Mouse (Mus musculus): ENCODE data around the gene Hcn4.

The Hcn4 gene

DNA sequence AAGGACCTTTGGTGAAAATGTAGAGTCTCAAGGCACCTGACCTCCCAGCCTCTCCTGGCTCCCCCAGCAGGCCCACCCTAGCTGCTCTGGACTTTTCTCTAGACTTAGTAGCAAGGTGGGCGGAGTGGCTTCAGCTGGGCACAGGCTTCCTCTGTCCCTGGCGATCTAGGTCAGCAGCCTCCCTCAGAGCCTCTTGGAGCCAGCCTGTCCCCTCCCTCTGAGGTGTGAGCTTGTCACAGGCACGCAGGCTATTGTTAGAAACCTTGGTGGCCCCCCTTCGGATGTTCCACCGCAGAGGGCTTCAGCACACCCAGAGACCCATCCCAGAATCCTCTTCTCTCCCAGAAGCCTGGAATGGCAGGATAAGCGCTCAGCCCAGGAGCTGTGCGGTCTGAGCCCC is 24.5 kb downstream of the Hcn4 start:
- DNase-seq (ENCODE audit: low spot score in 2 of 2) = no peak

- DNase-seq (ENCODE audit: low spot score in 2 of 2) = no peak
These were observed 26.5 kb downstream of the Hcn4 start for GRCm38 (mm10) chr9:58849576-58850315.

DNA sequence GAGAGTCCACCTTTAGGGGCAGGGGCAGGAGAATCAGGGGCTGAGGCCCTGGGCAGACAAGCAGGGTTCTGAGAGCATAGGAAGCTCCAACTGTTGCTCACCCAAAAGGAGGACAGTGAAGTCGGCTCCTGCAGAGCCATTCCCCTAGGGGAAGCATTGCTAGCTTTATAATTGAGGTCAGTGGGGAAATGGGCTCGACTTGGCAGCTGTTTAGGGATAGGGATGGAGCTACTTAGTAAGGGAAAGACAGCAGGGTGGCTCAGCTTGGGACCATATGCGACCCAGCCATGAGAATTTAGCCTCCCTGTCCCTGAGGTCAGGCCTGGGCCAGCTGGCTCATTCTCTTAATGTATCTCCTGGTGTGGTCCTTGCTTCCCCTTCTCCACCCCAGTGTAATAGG is 31.7 kb downstream of the Hcn4 start:
- DNase-seq (ENCODE audit: low spot score in 2 of 2) = no peak

GRCm38 (mm10) chr9:58859080-58859635 is 35.9 kb downstream of the Hcn4 start:
- DNase-seq (ENCODE audit: low spot score in 2 of 2) = no peak

DNA sequence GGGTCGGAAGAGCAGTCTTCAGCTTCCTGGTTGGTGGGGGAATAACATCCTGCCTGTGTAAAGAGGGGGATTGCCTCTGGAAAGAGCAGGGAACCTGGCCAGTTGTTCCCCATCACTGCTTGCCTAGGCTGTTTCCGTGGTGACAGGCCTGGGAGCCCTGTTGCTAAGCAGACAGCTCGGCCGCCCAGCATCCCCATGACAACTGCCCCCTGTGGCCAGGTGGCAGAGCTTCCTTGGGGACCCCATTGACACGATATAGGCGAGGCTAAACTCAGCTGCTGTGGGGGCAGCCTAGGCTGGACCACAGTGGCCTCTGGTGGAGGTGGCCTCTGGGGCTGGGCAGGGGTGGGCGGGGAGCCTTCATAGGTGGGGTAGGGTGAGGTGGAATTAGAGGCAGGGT is 40.6 kb downstream of the Hcn4 start:
- no peak for DNase-seq (ENCODE audit: low spot score in 2 of 2)

- DNase-seq (ENCODE audit: low spot score in 2 of 2) = no peak
These were observed 47.9 kb downstream of the Hcn4 start for GRCm38 (mm10) chr9:58871141-58871540.

GRCm38 (mm10) chr9:58873541-58874324 is 50.5 kb downstream of the Hcn4 start:
- no peak for DNase-seq (ENCODE audit: low spot score in 2 of 2)

DNA sequence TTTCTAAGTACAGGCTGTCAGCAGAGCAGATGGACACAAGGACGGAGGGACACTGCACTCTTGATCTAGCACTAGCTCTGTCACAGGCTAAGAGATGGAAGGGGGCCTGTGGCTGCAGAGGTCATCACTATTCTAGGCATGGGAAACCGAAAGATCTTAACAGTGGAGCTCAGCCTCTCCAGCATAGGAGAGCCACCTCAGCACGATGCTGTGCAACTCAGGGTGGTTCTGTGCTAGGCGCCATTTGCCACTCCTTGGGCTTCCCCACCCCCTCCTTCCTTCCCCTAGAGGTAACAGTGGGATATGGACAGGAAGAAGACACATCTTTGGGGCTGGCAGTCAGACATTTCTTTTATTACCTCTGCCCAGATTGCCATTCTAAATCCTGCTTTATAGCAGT is 51.1 kb downstream of the Hcn4 start:
- no peak for DNase-seq (ENCODE audit: low spot score in 2 of 2)

DNA sequence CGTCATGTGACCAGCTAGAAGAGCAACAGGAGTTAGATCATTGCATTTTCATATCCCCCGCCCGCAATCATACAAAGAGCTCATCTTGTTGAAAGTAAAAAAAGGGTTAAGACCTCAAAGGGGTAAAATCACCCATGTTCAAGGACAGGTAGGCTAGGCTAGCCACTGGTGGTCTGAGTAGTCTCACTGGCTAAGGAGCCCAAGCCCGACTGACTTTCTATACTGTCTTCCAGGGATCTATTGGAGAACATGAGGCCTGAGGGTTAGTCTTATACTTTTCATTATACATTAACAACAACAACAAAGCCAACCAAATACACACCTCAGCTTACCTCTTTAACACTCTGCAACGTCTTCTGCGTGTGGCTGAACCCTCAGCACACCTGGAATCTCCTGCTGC is 52.2 kb downstream of the Hcn4 start:
- DNase-seq (ENCODE audit: low spot score in 2 of 2) = no peak

GRCm38 (mm10) chr9:58876946-58877625 is 53.9 kb downstream of the Hcn4 start:
- no peak for DNase-seq (ENCODE audit: low spot score in 2 of 2)

DNA sequence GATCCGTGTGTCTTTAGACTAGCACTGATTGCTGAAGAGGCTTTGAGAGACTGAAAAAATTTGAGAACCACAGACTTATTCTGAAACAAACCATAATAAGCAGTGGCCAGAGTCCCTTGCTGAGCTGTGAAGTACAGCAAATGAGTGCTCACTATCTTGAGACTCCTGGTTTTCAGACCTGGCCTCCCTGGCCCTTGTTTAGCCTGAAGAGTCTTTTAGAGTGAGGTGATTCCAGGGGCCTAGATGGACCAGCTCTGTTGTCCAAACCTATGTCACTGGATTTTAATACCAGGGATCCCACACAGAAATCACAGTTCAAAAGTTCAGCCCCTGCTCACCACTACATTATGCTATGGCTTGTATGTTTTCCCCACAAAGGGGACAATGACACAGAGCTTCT is 56.6 kb downstream of the Hcn4 start:
- no peak for DNase-seq (ENCODE audit: low spot score in 2 of 2)

DNA sequence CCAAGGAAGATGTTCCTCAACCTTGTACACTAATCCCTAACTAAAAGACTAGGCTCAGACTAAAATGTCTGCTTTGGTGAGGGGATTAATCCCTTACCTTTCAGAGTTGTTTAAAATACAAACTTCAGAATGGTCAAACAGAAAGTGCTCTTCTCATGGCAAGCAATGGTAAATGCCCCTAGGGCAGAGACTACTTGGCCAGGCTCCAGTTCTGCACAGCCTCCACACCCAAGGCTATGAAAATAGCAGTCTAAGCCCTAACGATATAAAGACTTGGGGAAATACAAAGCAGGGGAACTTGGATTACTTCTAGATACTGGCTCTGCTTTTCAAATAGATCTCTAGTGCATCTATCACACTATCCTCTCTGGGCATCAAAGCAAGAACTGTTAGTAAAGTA is 59.5 kb downstream of the Hcn4 start:
- DNase-seq (ENCODE audit: low spot score in 2 of 2) = no peak

GRCm38 (mm10) chr9:58889782-58890448 is 66.7 kb downstream of the Hcn4 start:
- DNase-seq (ENCODE audit: low spot score in 2 of 2) = no peak

- no peak for DNase-seq (ENCODE audit: low spot score in 2 of 2)
These were observed 67.7 kb downstream of the Hcn4 start for GRCm38 (mm10) chr9:58890893-58891292.

GRCm38 (mm10) chr9:58891840-58892640 is 68.8 kb downstream of the Hcn4 start:
- DNase-seq (ENCODE audit: low spot score in 2 of 2) = no peak

DNA sequence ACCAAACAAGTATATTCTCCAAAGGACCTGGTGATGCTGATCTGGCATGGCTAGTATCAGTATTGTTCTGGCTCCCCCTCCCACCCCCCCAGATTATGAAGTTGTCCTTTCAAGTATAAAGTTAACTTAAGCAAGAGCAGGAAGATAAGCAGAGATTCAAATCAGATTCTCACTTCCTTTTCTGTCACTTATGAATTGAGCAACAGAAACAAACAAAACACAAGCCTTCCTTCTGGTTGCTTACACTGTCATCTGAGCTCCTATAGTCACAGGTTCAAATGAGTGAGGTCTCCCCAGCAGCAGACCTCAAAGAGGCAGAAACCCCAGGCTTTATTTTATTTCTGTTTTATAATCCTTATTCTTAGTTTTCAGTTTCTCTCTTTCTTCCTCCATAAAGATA is 76.4 kb downstream of the Hcn4 start:
- no peak for DNase-seq (ENCODE audit: low spot score in 2 of 2)

- no peak for DNase-seq (ENCODE audit: low spot score in 2 of 2)
These were observed 79.8 kb downstream of the Hcn4 start for GRCm38 (mm10) chr9:58902869-58903585.

Data from urinary bladder, postnatal 4 days (tissue).